Mouse (Mus musculus) neutrophil, adult 65 days (primary cell): ENCODE data around the gene C130073F10Rik. TPM values are rescaled to one million over a fixed set of nuclear protein-coding genes. Genes with fewer than 3 reads are reported as not detected.

Experiments
- total RNA-seq: library from RNA; stranded (reverse); gene quantifications from 2 replicates; pipeline ENCODE4 v1.2.4, GENCODE M21; 2023

Gene C130073F10Rik
- not detected in 2 replicates for total RNA-seq

GRCm38 (mm10) chr4:101893656-101894420 lies at the start of gene C130073F10Rik:
C130073F10Rik (minus strand) TSS chr4:101893789.

GRCm38 (mm10) chr4:101940107-101940506 lies 46.5 kb upstream of the C130073F10Rik start, which contains the start of gene Gm12794:
Gm12794 (plus strand) TSS chr4:101940407.

GRCm38 (mm10) chr4:101908821-101909220 lies 15.2 kb upstream of the C130073F10Rik start, which contains the start of gene Gm12800:
Gm12800 (plus strand) TSS chr4:101909121.

GRCm38 (mm10) chr4:101843923-101844322 lies 49.7 kb downstream of the C130073F10Rik start, which contains the start of gene B020004J07Rik:
B020004J07Rik (minus strand) TSS chr4:101844023.

Other genes with a start within 250 kb of the C130073F10Rik start
- gene Leprot, start 246.1 kb downstream of the C130073F10Rik start, total RNA-seq: 38.8 and 41.0 TPM in 2 replicates
- 1.2 TPM in 1 of 2 replicates, not detected in the other for gene Lepr, start 176.4 kb downstream of the C130073F10Rik start, total RNA-seq
- gene B020004J07Rik, start 49.8 kb downstream of the C130073F10Rik start, total RNA-seq: not detected in 2 replicates
- gene Gm12800, start 15.3 kb upstream of the C130073F10Rik start, total RNA-seq: not detected in 2 replicates
- gene Gm12794, start 46.6 kb upstream of the C130073F10Rik start, total RNA-seq: not detected in 2 replicates
- gene Gm12790, start 87.3 kb upstream of the C130073F10Rik start, total RNA-seq: not detected in 2 replicates
- gene Gm12789, start 92.8 kb upstream of the C130073F10Rik start, total RNA-seq: not detected in 2 replicates
- gene Pde4b, start 193.8 kb upstream of the C130073F10Rik start, total RNA-seq: 200 and 213 TPM in 2 replicates